Mouse (Mus musculus) midbrain, embryonic 11.5 days (tissue): Measurements from ENCODE around the gene Gm20721. TPM values are rescaled to one million over a fixed set of nuclear protein-coding genes. Genes with fewer than 3 reads are reported as not detected.
A peak's percentile ranks its signal among the peaks of the same experiment; 100 is the strongest.

Experiments
- ATAC-seq: fragments of 200-750 bp; cut with Nextera tagmentation; 2 replicates; pipeline ENCODE4 v1.8.0; 2017; ENCODE audit warnings: moderate TSS enrichment, moderate library complexity; ENCODE audit not compliant: low FRiP score
- DNase-seq: peaks from one replicate; pipeline ENCODE4 v3.0.0; 2015; ENCODE audit warnings: low spot score; ENCODE audit errors: missing footprints
- H3K27ac ChIP-seq: fragments of 300-500 bp; sonication (generic); 2 replicates; pipeline ENCODE4 v1.5.1; 2014; ENCODE audit warnings: low read depth, low read length
- H3K27me3 ChIP-seq: fragments of 300-500 bp; sonication (generic); 2 replicates; pipeline ENCODE4 v1.6.1; 2014; ENCODE audit warnings: mild to moderate bottlenecking, low read length, moderate library complexity, mixed read lengths; ENCODE audit not compliant: control insufficient read depth, insufficient read depth
- H3K36me3 ChIP-seq: fragments of 300-500 bp; sonication (generic); 2 replicates; pipeline ENCODE4 v1.6.1; 2014; ENCODE audit warnings: mild to moderate bottlenecking, low read length, moderate library complexity, mixed read lengths; ENCODE audit not compliant: control insufficient read depth, insufficient read depth
- H3K4me1 ChIP-seq: fragments of 300-500 bp; sonication (generic); 2 replicates; pipeline ENCODE4 v1.6.1; 2014; ENCODE audit warnings: low read length; ENCODE audit not compliant: control insufficient read depth, insufficient read depth
- H3K4me2 ChIP-seq: fragments of 300-500 bp; sonication (generic); 2 replicates; pipeline ENCODE4 v1.6.1; 2014; ENCODE audit warnings: mild to moderate bottlenecking, moderate library complexity
- H3K4me3 ChIP-seq: fragments of 300-500 bp; sonication (generic); 2 replicates; pipeline ENCODE4 v1.5.1; 2014; ENCODE audit warnings: low read depth, low read length
- H3K9ac ChIP-seq: fragments of 300-500 bp; sonication (generic); 2 replicates; pipeline ENCODE4 v1.6.1; 2014; ENCODE audit warnings: low read length
- H3K9me3 ChIP-seq: fragments of 300-500 bp; sonication (generic); 2 replicates; pipeline ENCODE4 v1.6.1; 2016; ENCODE audit warnings: low read length; ENCODE audit not compliant: control insufficient read depth
- WGBS: fragments of 180-500 bp; shearing (Covaris S2); extraction: QIAGEN DNeasy Blood & Tissue Kit; methylation state at CpG from one replicate; pipeline ENCODE4 v1.1.7; 2014; 5-methylcytosine and 5-hydroxymethylcytosine counted together
- polyA plus RNA-seq: library from polyadenylated mRNA; unstranded; fragments of >200 nt; fragmentation: Nextera tagmentation; extraction: Ambion mirVana; gene quantifications from 2 replicates; pipeline ENCODE4 v1.2.1, GENCODE M21; 2014

Gene Gm20721
- polyA plus RNA-seq, 1 experiment from 2014 or later = 9.5 TPM

GRCm38 (mm10) chr2:174285921-174286470 is 60.5 kb downstream of the Gm20721 start:
- H3K4me3 ChIP-seq = no peak overlapping the region
- H3K27me3 ChIP-seq = peaks cover 38% of the 10 kb centered on the region
- no peak overlapping the region for H3K4me2 ChIP-seq
- H3K9me3 ChIP-seq = peaks cover 19% of the 10 kb centered on the region; the same call in 1 of the 2 replicates
- 48% methylated on average over 34 of the region's 34 CpGs for WGBS
- no peak for ATAC-seq
- H3K27ac ChIP-seq = no peak overlapping the region
- peaks cover 46% of the 10 kb centered on the region for H3K36me3 ChIP-seq
- no peak for DNase-seq
- peaks cover 2% of the 10 kb centered on the region for H3K4me1 ChIP-seq
- H3K9ac ChIP-seq = no peak overlapping the region

GRCm38 (mm10) chr2:174284807-174285457 is 61.6 kb downstream of the Gm20721 start:
- peaks cover 46% of the 10 kb centered on the region for H3K36me3 ChIP-seq
- ATAC-seq (peak; percentile 55), DNase-seq (no peak)
- no peak overlapping the region for H3K9ac ChIP-seq
- H3K27me3 ChIP-seq = peaks cover 38% of the 10 kb centered on the region
- 42% methylated on average over 58 of the region's 58 CpGs for WGBS
- no peak overlapping the region for H3K27ac ChIP-seq
- peak overlapping the region; percentile 47 for H3K4me2 ChIP-seq
- peaks cover 19% of the 10 kb centered on the region; the same call in 1 of the 2 replicates for H3K9me3 ChIP-seq
- H3K4me3 ChIP-seq = peak overlapping the region; percentile 25
- peaks cover 2% of the 10 kb centered on the region; the same call in 1 of the 2 replicates for H3K4me1 ChIP-seq

- H3K27me3 ChIP-seq = peaks cover 38% of the 10 kb centered on the region
- WGBS = 40% methylated on average over 19 of the region's 19 CpGs
Measured at GRCm38 (mm10) chr2:174284011-174284410, 62.5 kb downstream of the Gm20721 start, which contains the start of gene Gnas. Gene Gnas, plus strand, starts transcription at chr2:174284320.

GRCm38 (mm10) chr2:174283341-174283740 is 63.2 kb downstream of the Gm20721 start:
- no peak overlapping the region for H3K9ac ChIP-seq
- DNase-seq = no peak
- 55% methylated on average over 11 of the region's 11 CpGs for WGBS
- H3K4me1 ChIP-seq = peaks cover 2% of the 10 kb centered on the region; the same call in 1 of the 2 replicates
- no peak overlapping the region for H3K27ac ChIP-seq
- H3K4me2 ChIP-seq = peak overlapping the region; percentile 47
- H3K4me3 ChIP-seq = peak overlapping the region; percentile 11; the same call in 1 of the 2 replicates
- peaks cover 38% of the 10 kb centered on the region for H3K27me3 ChIP-seq
- peaks cover 46% of the 10 kb centered on the region for H3K36me3 ChIP-seq
- no peak for ATAC-seq
- peaks cover 19% of the 10 kb centered on the region; the same call in 1 of the 2 replicates for H3K9me3 ChIP-seq

More at GRCm38 (mm10) chr2:174284011-174284410, 62.5 kb downstream of the Gm20721 start, which contains the start of gene Gnas:
- no peak within 1 kb of the TSS for H3K27ac ChIP-seq
- peaks cover 2% of the 10 kb centered on the region; the same call in 1 of the 2 replicates for H3K4me1 ChIP-seq
- H3K4me2 ChIP-seq = peak within 1 kb of the TSS; percentile 47
- H3K9ac ChIP-seq = no peak within 1 kb of the TSS
- ATAC-seq = peak; percentile 66
- peak; percentile 94 for DNase-seq
- H3K9me3 ChIP-seq = peaks cover 19% of the 10 kb centered on the region; the same call in 1 of the 2 replicates
- peak within 1 kb of the TSS; percentile 25 for H3K4me3 ChIP-seq
- H3K36me3 ChIP-seq = peaks cover 46% of the 10 kb centered on the region

Other genes starting within 250 kb of the Gm20721 start
- 30.5 and 34.0 TPM in 2 replicates for gene Npepl1, start 236.4 kb downstream of the Gm20721 start, polyA plus RNA-seq
- gene Gnas, start 62.4 kb downstream of the Gm20721 start, polyA plus RNA-seq = 1,087 and 1,162 TPM in 2 replicates
- gene Nelfcd, start 69.1 kb upstream of the Gm20721 start, polyA plus RNA-seq = 163 and 164 TPM in 2 replicates
- gene Ctsz, start 92.3 kb upstream of the Gm20721 start, polyA plus RNA-seq = 93.7 and 102 TPM in 2 replicates
- gene Tubb1, start 104.0 kb upstream of the Gm20721 start, polyA plus RNA-seq = 5.3 and 6.8 TPM in 2 replicates
- gene Atp5e, start 117.4 kb upstream of the Gm20721 start, polyA plus RNA-seq = 694 and 705 TPM in 2 replicates
- 129 and 130 TPM in 2 replicates for gene Prelid3b, start 126.4 kb upstream of the Gm20721 start, polyA plus RNA-seq